Mouse (Mus musculus): ENCODE results near the gene Zfp423.

The Zfp423 gene

GRCm38 (mm10) chr8:87701583-87701982, 257.8 kb downstream of the Zfp423 start:
- DNase-seq (ENCODE audit: low read depth, low spot score), result no peak

GRCm38 (mm10) chr8:87700321-87700720, 259.1 kb downstream of the Zfp423 start:
- no peak for DNase-seq (ENCODE audit: low read depth, low spot score)

GRCm38 (mm10) chr8:87697127-87697526, 262.3 kb downstream of the Zfp423 start:
- DNase-seq (ENCODE audit: low read depth, low spot score), result no peak

GRCm38 (mm10) chr8:87693741-87694140, 265.7 kb downstream of the Zfp423 start:
- no peak for DNase-seq (ENCODE audit: low read depth, low spot score)

- DNase-seq (ENCODE audit: low read depth, low spot score), result no peak
Observed at GRCm38 (mm10) chr8:87690100-87691095, 269.0 kb downstream of the Zfp423 start.

GRCm38 (mm10) chr8:87689192-87689591, 270.2 kb downstream of the Zfp423 start:
- no peak for DNase-seq (ENCODE audit: low read depth, low spot score)

- DNase-seq (ENCODE audit: low read depth, low spot score), result no peak
Observed at GRCm38 (mm10) chr8:87688348-87688747, 271.0 kb downstream of the Zfp423 start.

GRCm38 (mm10) chr8:87686986-87687698, 272.3 kb downstream of the Zfp423 start:
- DNase-seq (ENCODE audit: low read depth, low spot score), result no peak

- DNase-seq (ENCODE audit: low read depth, low spot score), result no peak
Observed at GRCm38 (mm10) chr8:87686026-87686425, 273.4 kb downstream of the Zfp423 start.

- DNase-seq (ENCODE audit: low read depth, low spot score), result no peak
Observed at GRCm38 (mm10) chr8:87685392-87685791, 274.0 kb downstream of the Zfp423 start.

GRCm38 (mm10) chr8:87682066-87682465, 277.3 kb downstream of the Zfp423 start:
- DNase-seq (ENCODE audit: low read depth, low spot score), result no peak

GRCm38 (mm10) chr8:87680034-87680433, 279.4 kb downstream of the Zfp423 start:
- DNase-seq (ENCODE audit: low read depth, low spot score), result no peak

- DNase-seq (ENCODE audit: low read depth, low spot score), result no peak
Observed at GRCm38 (mm10) chr8:87679431-87680003, 279.9 kb downstream of the Zfp423 start.

- no peak for DNase-seq (ENCODE audit: low read depth, low spot score)
Observed at GRCm38 (mm10) chr8:87675411-87675810, 284.0 kb downstream of the Zfp423 start.

GRCm38 (mm10) chr8:87674157-87674556, 285.2 kb downstream of the Zfp423 start:
- no peak for DNase-seq (ENCODE audit: low read depth, low spot score)

GRCm38 (mm10) chr8:87672214-87672613, 287.2 kb downstream of the Zfp423 start:
- no peak for DNase-seq (ENCODE audit: low read depth, low spot score)

GRCm38 (mm10) chr8:87671209-87671970, 288.0 kb downstream of the Zfp423 start:
- DNase-seq (ENCODE audit: low read depth, low spot score), result no peak

- no peak for DNase-seq (ENCODE audit: low read depth, low spot score)
Observed at GRCm38 (mm10) chr8:87670232-87670631, 289.2 kb downstream of the Zfp423 start.

GRCm38 (mm10) chr8:87668736-87669135, 290.7 kb downstream of the Zfp423 start:
- DNase-seq (ENCODE audit: low read depth, low spot score), result no peak

GRCm38 (mm10) chr8:87667914-87668643, 291.3 kb downstream of the Zfp423 start:
- no peak for DNase-seq (ENCODE audit: low read depth, low spot score)

GRCm38 (mm10) chr8:87667297-87667696, 292.1 kb downstream of the Zfp423 start:
- DNase-seq (ENCODE audit: low read depth, low spot score), result no peak
